Mouse (Mus musculus) liver, embryonic 18 days (tissue): ENCODE measurements around the gene Rc3h1. TPM values are rescaled to one million over a fixed set of nuclear protein-coding genes. Genes with fewer than 3 reads are reported as not detected.

Source experiments
- polyA plus RNA-seq: library from polyadenylated mRNA; depleted of rRNA; stranded (reverse); fragments of >200 nt; gene quantifications from 2 replicates; pipeline ENCODE4 v1.2.3, GENCODE M21; 2012; rRNA removed

The Rc3h1 gene
- polyA plus RNA-seq, result 3.1 and 3.2 TPM in 2 replicates

DNA sequence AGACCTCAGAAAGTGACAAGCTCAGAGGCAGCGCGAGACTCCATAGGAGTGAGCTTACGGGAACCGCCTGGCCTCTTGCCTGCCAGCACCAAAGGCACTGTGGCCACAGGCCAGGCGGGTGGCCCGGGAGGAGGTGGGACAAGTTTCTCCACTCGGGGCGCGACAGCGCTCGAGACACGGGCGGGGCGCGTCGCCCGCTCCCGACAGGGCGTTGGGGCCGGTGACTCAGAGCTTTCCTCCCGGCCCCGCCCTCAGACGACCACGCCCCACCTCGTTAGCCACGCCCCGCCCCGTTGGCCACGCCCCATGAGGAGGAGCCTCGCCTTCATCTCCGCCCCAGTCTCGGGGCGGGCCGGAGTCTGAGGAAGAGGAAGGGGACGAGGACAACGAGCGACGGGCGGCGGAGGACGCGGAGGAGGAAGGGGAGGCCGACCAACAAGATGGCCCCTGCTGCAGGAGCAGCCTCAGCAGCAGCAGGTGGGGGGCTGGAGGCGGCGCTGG is at the start of gene Rc3h1:
Rc3h1 (plus strand) TSS at position 362 of the 501 bp plus-strand sequence.

DNA sequence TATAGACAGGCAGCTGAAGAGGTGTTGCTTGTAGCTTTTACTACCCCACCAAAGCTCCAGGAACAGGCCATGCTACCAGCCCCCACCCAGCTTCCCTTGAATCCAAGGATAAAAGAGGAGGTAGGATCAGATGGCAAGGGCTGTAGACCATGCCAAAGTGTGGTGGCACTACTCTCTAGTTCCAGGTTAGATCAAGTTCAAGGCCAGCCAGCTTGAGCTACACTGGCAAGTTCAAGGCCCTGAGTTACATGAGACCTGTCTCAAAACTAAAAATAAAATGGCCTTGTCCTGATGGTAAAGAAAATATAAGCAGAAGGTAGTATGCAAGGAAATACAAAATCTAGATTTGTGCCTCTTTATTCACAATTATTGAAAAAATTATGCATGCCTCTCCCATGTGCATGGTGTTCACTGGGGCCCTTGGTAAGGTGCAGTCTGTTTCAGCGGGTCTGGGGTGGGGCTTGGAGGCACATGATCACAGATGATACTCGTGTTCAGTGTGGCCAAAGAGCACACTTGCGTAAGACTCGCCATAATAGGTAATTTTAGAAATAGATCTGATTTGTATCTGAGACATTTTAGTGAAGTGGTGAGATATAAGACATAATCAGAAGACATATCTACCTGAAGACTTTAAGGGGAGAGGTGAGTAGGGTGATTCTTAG is 72.0 kb downstream of the Rc3h1 start, which contains the start of gene Serpinc1:
Serpinc1 (plus strand) TSS at position 515 of the 665 bp plus-strand sequence.

Other genes starting within 250 kb of the Rc3h1 start
- gene Rabgap1l, start 113.2 kb upstream of the Rc3h1 start, polyA plus RNA-seq, result 14.0 and 14.7 TPM in 2 replicates
- 1,592 and 1,711 TPM in 2 replicates for gene Serpinc1, start 72.2 kb downstream of the Rc3h1 start, polyA plus RNA-seq
- gene Zbtb37, start 128.4 kb downstream of the Rc3h1 start, polyA plus RNA-seq, result 1.0 and 1.2 TPM in 2 replicates
- 12.7 and 13.3 TPM in 2 replicates for gene Dars2, start 164.2 kb downstream of the Rc3h1 start, polyA plus RNA-seq
- 9.4 and 9.6 TPM in 2 replicates for gene Cenpl, start 164.3 kb downstream of the Rc3h1 start, polyA plus RNA-seq
- gene Klhl20, start 225.1 kb downstream of the Rc3h1 start, polyA plus RNA-seq, result 4.0 and 5.2 TPM in 2 replicates
- 0.02 and 0.05 TPM in 2 replicates for gene Ankrd45, start 236.3 kb downstream of the Rc3h1 start, polyA plus RNA-seq